8 mouse cellular contexts compared by ENCODE assay signal in the genomic region with DNA sequence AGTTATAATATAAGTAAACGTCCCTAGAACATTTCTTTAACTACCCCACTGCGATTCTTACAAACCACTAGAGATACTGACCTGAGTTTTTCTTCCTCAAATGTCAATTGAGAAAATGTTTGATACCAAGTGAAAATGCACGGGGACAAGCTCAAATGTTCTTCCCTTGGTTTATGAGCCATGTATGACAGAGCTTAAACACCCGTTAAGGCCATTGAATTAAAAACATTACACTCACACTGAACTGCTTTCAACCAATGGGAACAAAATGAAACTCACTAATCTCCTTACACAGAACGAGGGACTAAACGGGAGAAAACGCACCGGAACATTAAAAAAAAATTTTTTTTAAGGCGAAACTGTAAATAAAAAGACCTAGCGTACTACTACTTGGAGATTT. TPM values are rescaled to one million over a fixed set of nuclear protein-coding genes. Genes with fewer than 3 reads are reported as not detected.
DNase-seq lines count a peak whose midpoint lies in the region; ATAC-seq and TF ChIP-seq lines count a peak whose summit lies in the region.

No protein-coding gene starts in this region.

- H3K27ac ChIP-seq in neural tube, embryonic 11.5 days (ENCODE audit: low read depth, low read length) = peak overlapping the region; percentile 89; the same call in 1 of the 2 replicates
- peak overlapping the region; percentile 92; the same call in 1 of the 2 replicates for H3K27ac ChIP-seq in forebrain, embryonic 11.5 days (ENCODE audit: low read depth, low read length)
- peak overlapping the region; percentile 59 for H3K27ac ChIP-seq in limb, embryonic 14.5 days (replicated peaks; ENCODE audit: low read depth, low read length)
- peak overlapping the region; percentile 90 for H3K27ac ChIP-seq in small intestine, adult 2 months (ENCODE audit: insufficient read depth, low read depth, low read length)

- H3K9ac ChIP-seq in neural tube, embryonic 11.5 days (ENCODE audit: low read length) = peak overlapping the region; percentile 58
- peak overlapping the region; percentile 62 for H3K9ac ChIP-seq in forebrain, embryonic 11.5 days (ENCODE audit: low read length)
- peak overlapping the region; percentile 71 for H3K9ac ChIP-seq in limb, embryonic 14.5 days (ENCODE audit: low read depth, low read length, severe bottlenecking)

- H3K4me1 ChIP-seq in neural tube, embryonic 11.5 days (ENCODE audit: control insufficient read depth, insufficient read depth, low read length) = peaks cover 12% of the 10 kb centered on the region; the same call in 1 of the 2 replicates
- peaks cover 10% of the 10 kb centered on the region for H3K4me1 ChIP-seq in forebrain, embryonic 11.5 days (replicated peaks; ENCODE audit: control insufficient read depth, insufficient read depth, low read length)
- peaks cover 18% of the 10 kb centered on the region for H3K4me1 ChIP-seq in limb, embryonic 14.5 days (ENCODE audit: control insufficient read depth, insufficient read depth, low read length)
- H3K4me1 ChIP-seq in small intestine, adult 2 months (ENCODE audit: control insufficient read depth, insufficient read depth, insufficient read length, low read length) = peaks cover 18% of the 10 kb centered on the region; the same call in 1 of the 2 replicates

- no peaks in the 10 kb centered on the region for H3K27me3 ChIP-seq in neural tube, embryonic 11.5 days (ENCODE audit: control insufficient read depth, insufficient read depth, low read length)
- no peaks in the 10 kb centered on the region for H3K27me3 ChIP-seq in forebrain, embryonic 11.5 days (ENCODE audit: control insufficient read depth, insufficient read depth, low read length)
- H3K27me3 ChIP-seq in limb, embryonic 14.5 days (ENCODE audit: control insufficient read depth, insufficient read depth, low read length) = no peaks in the 10 kb centered on the region
- H3K27me3 ChIP-seq in small intestine, adult 2 months (ENCODE audit: control insufficient read depth, insufficient read depth, low read length) = no peaks in the 10 kb centered on the region

- no peak for TF ChIP-seq CTCF in small intestine, adult 2 months (IDR thresholded peaks at IDR 0.05; ENCODE audit: extremely low read depth, insufficient read length, insufficient replicate concordance, low read depth, low read length)

- ATAC-seq in neural tube, embryonic 11.5 days (ENCODE audit: insufficient read depth, low FRiP score, low TSS enrichment) = no peak
- no peak for ATAC-seq in forebrain, embryonic 11.5 days (replicated peaks; ENCODE audit: low FRiP score)
- ATAC-seq in limb, embryonic 14.5 days (ENCODE audit: low FRiP score, low read depth) = no peak

- H3K9me3 ChIP-seq in neural tube, embryonic 11.5 days (ENCODE audit: control insufficient read depth, low read length) = no peaks in the 10 kb centered on the region
- no peaks in the 10 kb centered on the region for H3K9me3 ChIP-seq in forebrain, embryonic 11.5 days (ENCODE audit: control insufficient read depth, low read length)
- H3K9me3 ChIP-seq in limb, embryonic 14.5 days (ENCODE audit: control insufficient read depth, low read length) = no peaks in the 10 kb centered on the region

- DNase-seq in neural tube, embryonic 11.5 days (ENCODE audit: low spot score) = no peak
- no peak for DNase-seq in neural tube, embryonic 10.5 days (ENCODE audit: extremely low spot score, low spot score)
- no peak for DNase-seq in forebrain, embryonic 11.5 days (ENCODE audit: low spot score)
- DNase-seq in limb, embryonic 14.5 days (ENCODE audit: low spot score) = no peak
- DNase-seq in embryo, embryonic 11 days = no peak
- no peak for DNase-seq in kidney, postnatal 14 days
- no peak for DNase-seq in ovary, postnatal 36 days (ENCODE audit: low spot score)

- no peak for TF ChIP-seq POLR2A in limb, embryonic 14.5 days (IDR thresholded peaks at IDR 0.05; ENCODE audit: borderline replicate concordance, extremely low read depth, insufficient read depth, insufficient read length)
- TF ChIP-seq POLR2A in small intestine, adult 2 months (IDR thresholded peaks at IDR 0.05; ENCODE audit: low read depth, low read length) = no peak

- peak overlapping the region; percentile 44 for H3K4me3 ChIP-seq in neural tube, embryonic 11.5 days (ENCODE audit: low read depth, low read length)
- H3K4me3 ChIP-seq in forebrain, embryonic 11.5 days (ENCODE audit: low read depth, low read length) = peak overlapping the region; percentile 42
- H3K4me3 ChIP-seq in limb, embryonic 14.5 days (replicated peaks; ENCODE audit: low read length) = peak overlapping the region; percentile 38
- peak overlapping the region; percentile 55 for H3K4me3 ChIP-seq in small intestine, adult 2 months (ENCODE audit: low read depth, low read length)

- 23% methylated on average over 10 of the region's 10 CpGs for WGBS in neural tube, embryonic 11.5 days
- WGBS in forebrain, embryonic 11.5 days = 20% methylated on average over 10 of the region's 10 CpGs
- 17% methylated on average over 10 of the region's 10 CpGs for WGBS in limb, embryonic 14.5 days
- WGBS in small intestine, adult 2 months = 3% methylated on average over 10 of the region's 10 CpGs

- peak overlapping the region; percentile 70 for H3K4me2 ChIP-seq in neural tube, embryonic 11.5 days (ENCODE audit: low read depth)
- H3K4me2 ChIP-seq in forebrain, embryonic 11.5 days (ENCODE audit: low read depth, low read length, severe bottlenecking) = peak overlapping the region; percentile 70
- peak overlapping the region; percentile 70 for H3K4me2 ChIP-seq in limb, embryonic 14.5 days (replicated peaks; ENCODE audit: low read depth, low read length, severe bottlenecking)

- H3K36me3 ChIP-seq in neural tube, embryonic 11.5 days (ENCODE audit: control insufficient read depth, insufficient read depth, low read length) = no peaks in the 10 kb centered on the region
- H3K36me3 ChIP-seq in forebrain, embryonic 11.5 days (ENCODE audit: control insufficient read depth, insufficient read depth, low read length) = no peaks in the 10 kb centered on the region
- peaks cover 22% of the 10 kb centered on the region for H3K36me3 ChIP-seq in limb, embryonic 14.5 days (ENCODE audit: control insufficient read depth, insufficient read depth, low read length)
- H3K36me3 ChIP-seq in small intestine, adult 2 months (ENCODE audit: control insufficient read depth, insufficient read depth, low read length) = peaks cover 3% of the 10 kb centered on the region; the same call in 1 of the 2 replicates

RNA-seq across cellular contexts. Expression of a gene that starts 4.4 kb away (rescaled TPM):
- polyA plus RNA-seq in neural tube, embryonic 11.5 days (2014; fragmentation: Nextera tagmentation; extraction: Ambion mirVana) = 43.7 and 44.7 TPM in 2 replicates
- 61.0 and 66.1 TPM in 2 replicates for polyA plus RNA-seq in forebrain, embryonic 11.5 days (2014; fragmentation: Nextera tagmentation; extraction: Ambion mirVana)
- 55.6 and 61.7 TPM in 2 replicates for polyA plus RNA-seq in limb, embryonic 14.5 days (2012; rRNA removed)
- 56.5 and 65.4 TPM in 2 replicates for polyA plus RNA-seq in limb, embryonic 14.5 days (2014; fragmentation: Nextera tagmentation; extraction: Ambion mirVana)
- polyA plus RNA-seq in small intestine, adult 2 months (2012; rRNA removed) = 12.3 and 28.0 TPM in 2 replicates
